Mouse (Mus musculus) thymus, adult 2 months (tissue): ENCODE results near the gene 1700013H16Rik. TPM values are rescaled to one million over a fixed set of nuclear protein-coding genes. Genes with fewer than 3 reads are reported as not detected.

Experiments used
- DNase-seq: peaks from one replicate; pipeline ENCODE4 v3.0.0; 2021
- H3K27ac ChIP-seq: fragments of 200-500 bp; 2 replicates; pipeline ENCODE4 v1.5.1; 2012; ENCODE audit warnings: low read length, control low read depth; ENCODE audit not compliant: control insufficient read depth, insufficient read depth
- H3K27me3 ChIP-seq: fragments of 200-500 bp; 2 replicates; pipeline ENCODE4 v1.6.1; 2012; ENCODE audit warnings: mild to moderate bottlenecking, low read length, moderate library complexity, mixed read lengths; ENCODE audit not compliant: control insufficient read depth, insufficient read depth
- H3K36me3 ChIP-seq: fragments of 200-500 bp; 2 replicates; pipeline ENCODE4 v1.6.1; 2012; ENCODE audit warnings: mild to moderate bottlenecking, low read length, moderate library complexity; ENCODE audit not compliant: control insufficient read depth, insufficient read depth
- H3K4me1 ChIP-seq: fragments of 200-500 bp; replicated peaks from 2 replicates; pipeline ENCODE4 v1.6.1; 2012; ENCODE audit warnings: low read length; ENCODE audit not compliant: control insufficient read depth, insufficient read depth
- H3K4me3 ChIP-seq: fragments of 200-500 bp; 2 replicates; pipeline ENCODE4 v1.5.1; 2012; ENCODE audit warnings: mild to moderate bottlenecking, low read length, control low read depth, moderate library complexity; ENCODE audit not compliant: control insufficient read depth, insufficient read depth
- CTCF ChIP-seq: fragments of 200-500 bp; IDR thresholded peaks from 2 replicates; pipeline ENCODE4 v1.5.1; 2012; ENCODE audit warnings: mild to moderate bottlenecking, control low read depth, low read length, moderate library complexity, borderline replicate concordance; ENCODE audit not compliant: control insufficient read depth, poor library complexity, insufficient read depth; ENCODE audit errors: extremely low read depth
- POLR2A ChIP-seq: fragments of 200-500 bp; IDR thresholded peaks from 2 replicates; pipeline ENCODE4 v1.6.1; 2012; ENCODE audit warnings: mild to moderate bottlenecking, low read length, control low read depth, moderate library complexity; ENCODE audit not compliant: control insufficient read depth, poor library complexity, insufficient read depth; ENCODE audit errors: extremely low read depth
- WGBS: fragments of 180-500 bp; shearing (Covaris S2); methylation state at CpG from one replicate; pipeline ENCODE4 v1.1.7; 2018; 5-methylcytosine and 5-hydroxymethylcytosine counted together
- polyA plus RNA-seq: library from polyadenylated mRNA; depleted of rRNA; stranded (reverse); fragments of >200 nt; gene quantifications from 2 replicates; pipeline ENCODE4 v1.2.3, GENCODE M21; 2012; rRNA removed

The 1700013H16Rik gene
- polyA plus RNA-seq, 1 experiment = not detected

DNA sequence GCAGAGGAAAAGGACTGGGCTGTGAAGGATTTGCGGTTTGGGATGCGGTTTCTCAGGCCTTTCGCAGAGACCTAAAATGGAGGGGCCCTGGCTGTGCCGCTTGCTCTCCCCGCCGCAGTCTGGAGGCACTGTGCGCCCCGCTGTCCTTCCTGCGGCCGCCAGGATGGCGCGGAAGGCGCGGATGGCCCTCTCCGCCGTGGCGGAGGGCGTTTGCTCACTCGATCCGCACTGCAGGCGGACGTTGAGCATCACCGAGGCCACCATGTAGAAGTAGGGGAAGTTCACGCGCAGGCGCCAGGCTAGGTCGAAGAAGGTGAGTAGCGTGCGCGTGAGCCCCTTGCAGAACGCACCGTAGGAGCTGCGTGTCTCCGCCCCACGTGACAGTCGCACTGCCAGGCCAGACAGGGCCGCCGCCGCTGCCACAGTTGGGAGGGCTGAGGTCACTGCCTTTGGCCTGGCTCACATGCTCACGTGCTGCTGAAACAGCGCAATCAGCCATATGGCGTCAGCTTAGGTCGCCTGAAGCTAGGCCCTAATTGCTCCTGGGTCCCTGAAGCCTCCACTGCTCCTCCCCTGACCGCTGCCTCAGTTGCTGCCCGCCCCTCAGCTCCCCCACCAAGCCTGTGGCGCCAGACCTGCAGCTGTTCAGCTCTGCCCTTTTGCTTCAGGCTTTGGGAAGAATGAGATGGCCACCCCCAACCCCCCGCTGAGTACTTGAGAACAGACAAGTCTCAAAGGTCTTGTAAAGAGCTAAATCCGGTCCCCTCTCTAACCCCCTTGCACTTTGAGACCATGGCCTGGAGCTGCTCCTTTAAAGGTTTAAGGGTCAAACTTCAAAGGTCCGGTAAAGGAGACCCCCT lies 41.1 kb downstream of the 1700013H16Rik start:
- no peaks in the 10 kb centered on the region for H3K4me1 ChIP-seq
- TF ChIP-seq POLR2A (no peak), CTCF (no peak)
- WGBS = 17% methylated on average over 49 of the region's 49 CpGs
- DNase-seq = no peak
- no peaks in the 10 kb centered on the region for H3K36me3 ChIP-seq
- H3K27me3 ChIP-seq = no peaks in the 10 kb centered on the region
- no peak overlapping the region for H3K4me3 ChIP-seq
- no peak overlapping the region for H3K27ac ChIP-seq

DNA sequence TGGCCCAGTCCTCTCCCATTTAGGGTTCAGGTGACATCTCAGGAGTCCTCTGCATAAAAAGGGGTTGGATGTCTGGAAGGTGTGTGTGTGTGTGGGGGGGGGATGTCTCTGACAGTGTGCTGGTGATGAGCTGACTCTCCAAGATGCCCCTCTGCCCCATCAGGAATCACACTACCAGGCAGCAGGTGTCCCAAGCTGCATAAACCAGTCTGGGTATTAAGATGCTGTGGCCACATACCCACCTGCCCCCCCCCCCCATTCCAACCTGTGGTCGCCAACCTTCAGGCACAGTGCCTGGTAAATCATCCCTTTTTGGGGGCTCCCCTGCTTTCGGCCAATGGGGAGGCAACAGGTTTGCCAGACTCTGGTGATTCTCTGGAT lies 41.7 kb downstream of the 1700013H16Rik start:
- WGBS = 65% methylated on average over 2 of the region's 2 CpGs

DNA sequence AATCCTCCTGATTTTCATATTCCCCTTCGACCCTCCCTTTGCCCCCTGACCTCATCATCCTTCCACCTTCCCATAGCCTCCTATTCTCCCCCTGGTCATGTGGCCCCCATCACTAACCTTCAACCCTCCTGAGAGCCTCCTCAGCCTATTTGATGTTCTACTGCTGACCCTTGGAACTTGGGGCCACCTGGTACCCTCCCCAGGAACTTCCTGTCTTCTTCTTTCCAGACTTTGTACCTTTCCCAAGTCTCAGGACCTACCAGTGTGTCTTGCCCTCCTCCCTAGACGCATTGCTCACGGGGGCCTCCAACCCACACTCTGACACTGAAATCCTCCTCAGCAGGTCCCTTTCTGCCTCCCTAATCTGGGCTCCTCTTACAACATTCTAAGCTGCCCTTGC lies 55.0 kb downstream of the 1700013H16Rik start:
- WGBS = 94% methylated on average over 3 of the region's 3 CpGs

More for the DNA sequence above, 41.7 kb downstream of the 1700013H16Rik start:
- DNase-seq = no peak
- H3K4me3 ChIP-seq = no peak overlapping the region
- TF ChIP-seq POLR2A = no peak
- TF ChIP-seq CTCF = no peak
- H3K36me3 ChIP-seq = no peaks in the 10 kb centered on the region
- H3K4me1 ChIP-seq = no peaks in the 10 kb centered on the region
- no peaks in the 10 kb centered on the region for H3K27me3 ChIP-seq
- no peak overlapping the region for H3K27ac ChIP-seq

DNA sequence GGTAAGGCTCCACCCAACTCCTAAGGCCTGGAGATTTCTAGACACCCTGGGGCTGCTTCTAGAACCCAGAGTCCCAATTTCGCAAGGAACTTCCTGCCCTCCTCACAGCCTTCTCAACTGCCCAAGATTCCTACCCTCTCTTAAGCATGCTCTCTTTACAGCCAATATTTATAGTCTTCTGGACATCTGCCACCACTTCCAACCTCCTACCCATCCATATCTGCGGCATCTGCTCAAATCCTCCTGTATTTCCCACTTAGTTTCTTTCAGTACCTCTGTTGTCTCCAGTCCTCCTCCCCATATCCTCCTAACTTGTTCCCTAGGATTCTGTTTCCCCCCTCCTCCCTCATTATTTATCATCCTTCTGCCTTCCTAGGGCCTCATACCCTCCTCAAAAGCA lies 58.4 kb downstream of the 1700013H16Rik start:
- no peak for DNase-seq
- Histone ChIP-seq H3K4me3 (no peak overlapping the region), H3K4me1 (no peaks in the 10 kb centered on the region), H3K36me3 (no peaks in the 10 kb centered on the region), H3K27ac (no peak overlapping the region), H3K27me3 (no peaks in the 10 kb centered on the region)
- 97% methylated on average over 2 of the region's 2 CpGs for whole genome bisulfite sequencing
- no peak for TF ChIP-seq CTCF

More for the DNA sequence above, 55.0 kb downstream of the 1700013H16Rik start:
- Histone ChIP-seq H3K4me3 (no peak overlapping the region), H3K4me1 (no peaks in the 10 kb centered on the region), H3K27ac (no peak overlapping the region), H3K27me3 (no peaks in the 10 kb centered on the region), H3K36me3 (no peaks in the 10 kb centered on the region)
- DNase-seq = no peak
- TF ChIP-seq CTCF (no peak), POLR2A (no peak)

DNA sequence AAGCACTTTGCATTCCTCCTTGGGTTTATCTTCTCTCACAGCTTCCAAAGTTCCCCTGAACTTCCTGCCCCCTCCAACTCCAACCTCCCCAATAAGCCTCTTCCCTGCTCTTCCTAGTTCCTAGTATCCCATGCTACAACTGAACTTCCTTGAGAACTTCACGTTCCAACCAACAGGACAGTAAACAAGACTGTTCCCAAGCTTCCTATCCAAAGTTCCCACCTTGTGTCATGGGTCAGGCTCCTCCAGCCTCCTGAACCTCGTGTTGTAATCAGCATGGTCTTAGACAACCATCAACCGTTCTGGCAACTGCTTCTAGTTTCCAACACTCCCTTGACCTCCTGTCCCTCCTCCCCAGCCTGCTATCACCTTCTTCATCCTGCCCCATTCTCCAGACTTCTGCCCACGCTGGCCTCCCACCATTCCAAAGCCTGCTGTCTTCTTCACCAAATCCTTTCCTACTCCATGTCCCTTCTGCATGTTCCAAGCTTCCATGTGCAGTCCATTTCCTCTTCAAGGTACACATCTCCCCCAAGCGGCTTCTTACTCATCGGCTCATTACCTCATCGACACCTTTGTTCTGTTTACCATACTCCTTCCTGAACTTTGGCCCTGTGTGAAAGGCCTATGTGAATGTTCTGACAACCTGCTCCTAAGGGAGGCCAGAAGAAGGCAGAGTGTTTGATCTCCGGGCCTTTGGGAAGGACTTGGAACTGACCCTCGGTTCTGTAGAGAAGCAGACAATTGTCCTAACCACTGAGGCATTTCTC lies 63.4 kb downstream of the 1700013H16Rik start:
- Histone ChIP-seq H3K4me1 (no peaks in the 10 kb centered on the region), H3K4me3 (no peak overlapping the region), H3K27ac (no peak overlapping the region), H3K36me3 (no peaks in the 10 kb centered on the region), H3K27me3 (no peaks in the 10 kb centered on the region)
- no peak for TF ChIP-seq POLR2A
- TF ChIP-seq CTCF = no peak
- 85% methylated on average over 9 of the region's 9 CpGs for WGBS
- DNase-seq = no peak

DNA sequence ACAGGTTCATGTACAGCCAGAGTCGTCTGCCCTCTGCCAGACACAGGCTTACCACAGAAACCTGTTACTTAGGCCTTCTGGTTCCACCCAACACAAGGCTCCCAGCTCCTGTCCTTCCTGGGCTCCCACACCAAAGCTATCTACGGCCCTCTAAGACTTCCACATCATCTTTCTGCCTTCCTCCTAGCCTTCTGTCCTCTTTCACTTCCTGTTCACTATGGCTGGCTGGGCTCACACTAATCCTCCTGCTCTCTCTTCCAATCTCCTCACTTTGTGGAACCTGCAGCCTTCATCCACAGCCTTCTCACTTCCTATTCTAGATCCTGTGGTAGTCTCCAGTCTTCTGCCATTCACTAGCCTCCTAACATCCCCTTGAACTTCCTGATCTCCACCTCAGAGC lies 64.5 kb downstream of the 1700013H16Rik start:
- Histone ChIP-seq H3K36me3 (no peaks in the 10 kb centered on the region), H3K27me3 (no peaks in the 10 kb centered on the region), H3K4me1 (no peaks in the 10 kb centered on the region), H3K4me3 (no peak overlapping the region), H3K27ac (no peak overlapping the region)
- no peak for TF ChIP-seq POLR2A
- no peak for TF ChIP-seq CTCF
- DNase-seq = no peak
- WGBS = 76% methylated on average over 2 of the region's 2 CpGs

Other genes starting within 250 kb of the 1700013H16Rik start
- 14.9 and 16.3 TPM in 2 replicates for gene Rtl8c, start 149.8 kb downstream of the 1700013H16Rik start, polyA plus RNA-seq
- gene Gm14597, start 148.9 kb downstream of the 1700013H16Rik start, polyA plus RNA-seq = not detected in 2 replicates
- 88.5 and 113 TPM in 2 replicates for gene Rtl8a, start 114.1 kb downstream of the 1700013H16Rik start, polyA plus RNA-seq
- 103 and 115 TPM in 2 replicates for gene Rtl8b, start 87.4 kb downstream of the 1700013H16Rik start, polyA plus RNA-seq
- not detected in 2 replicates for gene 4930502E18Rik, start 33.0 kb downstream of the 1700013H16Rik start, polyA plus RNA-seq
- gene Zfp36l3, start 18.6 kb upstream of the 1700013H16Rik start, polyA plus RNA-seq = 0.29 and 0.34 TPM in 2 replicates
- gene Xlr, start 39.9 kb upstream of the 1700013H16Rik start, polyA plus RNA-seq = 0.17 and 0.31 TPM in 2 replicates